Mouse (Mus musculus) ES-E14 (cell line): ENCODE results near the gene Gfod2.

ENCODE experiments used
- CHD2 ChIP-seq: IDR thresholded peaks from 2 replicates; pipeline ENCODE4 v1.6.1; 2014; ENCODE audit warnings: mild to moderate bottlenecking, low read depth, low read length, inconsistent platforms
- HCFC1 ChIP-seq: IDR thresholded peaks from 2 replicates; pipeline ENCODE4 v1.6.1; 2012; ENCODE audit warnings: low read length, inconsistent platforms, borderline replicate concordance; ENCODE audit not compliant: insufficient read depth
- MAFK ChIP-seq: IDR thresholded peaks from 2 replicates; pipeline ENCODE4 v1.6.1; 2014; ENCODE audit warnings: mild to moderate bottlenecking, low read depth, low read length, inconsistent platforms; ENCODE audit not compliant: insufficient read depth
- ZC3H11A ChIP-seq: IDR thresholded peaks from 2 replicates; pipeline ENCODE4 v1.6.1; 2012; ENCODE audit warnings: low read depth, mild to moderate bottlenecking, inconsistent platforms, low read length, borderline replicate concordance
- ZNF384 ChIP-seq: IDR thresholded peaks from 2 replicates; pipeline ENCODE4 v1.6.1; 2012; ENCODE audit warnings: low read depth, low read length, inconsistent platforms

- TF ChIP-seq ZNF384 (no peak), MAFK (no peak), HCFC1 (peak; percentile 39; the same call in 1 of the 2 replicates), ZC3H11A (peak; percentile 68; the same call in 1 of the 2 replicates), CHD2 (no peak)
Observed at GRCm38 (mm10) chr8:105685796-105686308, 72.6 kb downstream of the Gfod2 start, which contains the start of gene Carmil2.
